Mouse (Mus musculus) embryonic facial prominence, embryonic 11.5 days (tissue): ENCODE measurements around the gene Map3k20. TPM values are rescaled to one million over a fixed set of nuclear protein-coding genes. Genes with fewer than 3 reads are reported as not detected.

Experiments used
- ATAC-seq: fragments of 200-750 bp; cut with Nextera tagmentation; replicated peaks from 2 replicates; pipeline ENCODE4 v1.8.0; 2017; ENCODE audit warnings: low read depth; ENCODE audit not compliant: insufficient number of reproducible peaks, low FRiP score, low TSS enrichment
- DNase-seq: peaks from one replicate; pipeline ENCODE4 v3.0.0-alpha.2; 2015; ENCODE audit warnings: low spot score
- H3K27ac ChIP-seq: fragments of 300-500 bp; sonication (generic); replicated peaks from 2 replicates; pipeline ENCODE4 v1.5.1; 2014; ENCODE audit warnings: mild to moderate bottlenecking, low read depth, low read length, control low read depth
- H3K27me3 ChIP-seq: fragments of 300-500 bp; sonication (generic); 2 replicates; pipeline ENCODE4 v1.6.1; 2014; ENCODE audit warnings: mild to moderate bottlenecking, low read length, moderate library complexity, mixed read lengths; ENCODE audit not compliant: control insufficient read depth, insufficient read depth
- H3K36me3 ChIP-seq: fragments of 300-500 bp; sonication (generic); replicated peaks from 2 replicates; pipeline ENCODE4 v1.6.1; 2014; ENCODE audit warnings: low read depth, mild to moderate bottlenecking, low read length, moderate library complexity, mixed read lengths; ENCODE audit not compliant: control insufficient read depth, insufficient read depth
- H3K4me1 ChIP-seq: fragments of 300-500 bp; sonication (generic); 2 replicates; pipeline ENCODE4 v1.6.1; 2014; ENCODE audit warnings: low read length, mixed read lengths; ENCODE audit not compliant: control insufficient read depth, insufficient read depth
- H3K4me2 ChIP-seq: fragments of 300-500 bp; sonication (generic); 2 replicates; pipeline ENCODE4 v1.6.1; 2014; ENCODE audit warnings: low read depth, mild to moderate bottlenecking, control low read depth, low read length, moderate library complexity
- H3K4me3 ChIP-seq: fragments of 300-500 bp; sonication (generic); 2 replicates; pipeline ENCODE4 v1.5.1; 2014; ENCODE audit warnings: low read depth, low read length, control low read depth
- H3K9ac ChIP-seq: fragments of 300-500 bp; sonication (generic); replicated peaks from 2 replicates; pipeline ENCODE4 v1.6.1; 2014; ENCODE audit warnings: mild to moderate bottlenecking, control low read depth, low read length
- H3K9me3 ChIP-seq: fragments of 300-500 bp; sonication (generic); replicated peaks from 2 replicates; pipeline ENCODE4 v1.6.1; 2016; ENCODE audit warnings: mild to moderate bottlenecking, low read length, inconsistent platforms, mixed read lengths; ENCODE audit not compliant: control insufficient read depth
- WGBS: fragments of 180-500 bp; shearing (Covaris S2); extraction: QIAGEN DNeasy Blood & Tissue Kit; methylation state at CpG from one replicate; pipeline ENCODE4 v1.1.7; 2014; 5-methylcytosine and 5-hydroxymethylcytosine counted together
- polyA plus RNA-seq: library from polyadenylated mRNA; unstranded; fragments of >200 nt; fragmentation: Nextera tagmentation; extraction: Ambion mirVana; gene quantifications from 2 replicates; pipeline ENCODE4 v1.2.1, GENCODE M21; 2014

Gene Map3k20
- polyA plus RNA-seq, 1 experiment from 2014 or later: 8.8 TPM

- Histone ChIP-seq H3K9ac (no peak overlapping the region), H3K4me1 (no peaks in the 10 kb centered on the region)
- 85% methylated on average over 1 of the region's 1 CpGs for WGBS
Measured at GRCm38 (mm10) chr2:72260704-72261103, 24.7 kb upstream of the Map3k20 start.

GRCm38 (mm10) chr2:72262814-72263480 lies 22.5 kb upstream of the Map3k20 start:
- Histone ChIP-seq H3K4me2 (no peak overlapping the region), H3K9ac (no peak overlapping the region), H3K27ac (no peak overlapping the region), H3K36me3 (no peaks in the 10 kb centered on the region), H3K4me1 (no peaks in the 10 kb centered on the region), H3K27me3 (no peaks in the 10 kb centered on the region), H3K4me3 (no peak overlapping the region), H3K9me3 (no peaks in the 10 kb centered on the region)
- 91% methylated on average over 6 of the region's 6 CpGs for WGBS
- DNase-seq (no peak), ATAC-seq (no peak)

More at GRCm38 (mm10) chr2:72260704-72261103, 24.7 kb upstream of the Map3k20 start:
- Histone ChIP-seq H3K27me3 (no peaks in the 10 kb centered on the region), H3K9me3 (no peaks in the 10 kb centered on the region), H3K4me3 (no peak overlapping the region), H3K4me2 (no peak overlapping the region), H3K36me3 (no peaks in the 10 kb centered on the region), H3K27ac (no peak overlapping the region)
- no peak for DNase-seq
- no peak for ATAC-seq

GRCm38 (mm10) chr2:72267390-72267789 lies 18.0 kb upstream of the Map3k20 start:
- no peaks in the 10 kb centered on the region for H3K36me3 ChIP-seq
- no peak overlapping the region for H3K27ac ChIP-seq
- H3K9me3 ChIP-seq: no peaks in the 10 kb centered on the region
- DNase-seq: no peak
- no peak overlapping the region for H3K4me3 ChIP-seq
- no peak overlapping the region for H3K4me2 ChIP-seq
- no peak overlapping the region for H3K9ac ChIP-seq
- no peak for ATAC-seq
- H3K4me1 ChIP-seq: no peaks in the 10 kb centered on the region
- no peaks in the 10 kb centered on the region for H3K27me3 ChIP-seq
- WGBS: 92% methylated on average over 6 of the region's 6 CpGs

GRCm38 (mm10) chr2:72269651-72270341 lies 15.6 kb upstream of the Map3k20 start:
- Histone ChIP-seq H3K4me2 (no peak overlapping the region), H3K4me1 (no peaks in the 10 kb centered on the region), H3K36me3 (no peaks in the 10 kb centered on the region), H3K27ac (no peak overlapping the region), H3K9me3 (no peaks in the 10 kb centered on the region), H3K9ac (no peak overlapping the region), H3K27me3 (no peaks in the 10 kb centered on the region), H3K4me3 (no peak overlapping the region)
- DNase-seq (no peak), ATAC-seq (no peak)
- 80% methylated on average over 4 of the region's 4 CpGs for WGBS

GRCm38 (mm10) chr2:72278247-72278873 lies 7.1 kb upstream of the Map3k20 start:
- H3K9ac ChIP-seq: no peak overlapping the region
- no peaks in the 10 kb centered on the region for H3K27me3 ChIP-seq
- no peaks in the 10 kb centered on the region for H3K9me3 ChIP-seq
- H3K4me3 ChIP-seq: no peak overlapping the region
- 82% methylated on average over 4 of the region's 4 CpGs for WGBS
- H3K27ac ChIP-seq: no peak overlapping the region
- H3K4me1 ChIP-seq: no peaks in the 10 kb centered on the region
- no peaks in the 10 kb centered on the region for H3K36me3 ChIP-seq
- H3K4me2 ChIP-seq: no peak overlapping the region
- DNase-seq: no peak
- ATAC-seq: no peak

GRCm38 (mm10) chr2:72280524-72280923 lies 4.9 kb upstream of the Map3k20 start:
- Histone ChIP-seq H3K27ac (no peak overlapping the region), H3K4me1 (no peaks in the 10 kb centered on the region), H3K9ac (no peak overlapping the region), H3K4me2 (no peak overlapping the region), H3K27me3 (no peaks in the 10 kb centered on the region), H3K9me3 (no peaks in the 10 kb centered on the region), H3K4me3 (no peak overlapping the region), H3K36me3 (no peaks in the 10 kb centered on the region)
- no peak for ATAC-seq
- no peak for DNase-seq
- WGBS: 89% methylated on average over 5 of the region's 5 CpGs

- DNase-seq (no peak), ATAC-seq (no peak)
- Histone ChIP-seq H3K27ac (no peak overlapping the region), H3K27me3 (no peaks in the 10 kb centered on the region), H3K9me3 (no peaks in the 10 kb centered on the region), H3K4me3 (no peak overlapping the region), H3K9ac (no peak overlapping the region), H3K36me3 (no peaks in the 10 kb centered on the region), H3K4me1 (no peaks in the 10 kb centered on the region), H3K4me2 (no peak overlapping the region)
- WGBS: 91% methylated on average over 14 of the region's 14 CpGs
Measured at GRCm38 (mm10) chr2:72281971-72282370, 3.5 kb upstream of the Map3k20 start.

- H3K27me3 ChIP-seq: no peaks in the 10 kb centered on the region
- H3K4me3 ChIP-seq: no peak overlapping the region
- WGBS: 87% methylated on average over 4 of the region's 4 CpGs
- no peak overlapping the region for H3K4me2 ChIP-seq
- no peaks in the 10 kb centered on the region for H3K4me1 ChIP-seq
- ATAC-seq (no peak), DNase-seq (no peak)
- no peak overlapping the region for H3K27ac ChIP-seq
- no peaks in the 10 kb centered on the region for H3K9me3 ChIP-seq
- no peak overlapping the region for H3K9ac ChIP-seq
- H3K36me3 ChIP-seq: no peaks in the 10 kb centered on the region
Measured at GRCm38 (mm10) chr2:72282733-72283132, 2.7 kb upstream of the Map3k20 start.
